In genomic region chr7:108929726-108930393, GRCm38 (mm10) we compare ENCODE assay signal across 19 mouse cellular contexts. TPM values are rescaled to one million over a fixed set of nuclear protein-coding genes. Genes with fewer than 3 reads are reported as not detected.
DNase-seq lines count a peak whose midpoint lies in the region; ATAC-seq and TF ChIP-seq lines count a peak whose summit lies in the region.
"Had no signal": no experiment of that assay in that cellular context is flagged by ENCODE, and none has a peak within 500 bp of the region (broad histone marks: within the 10 kb centered on the region; RNA-seq: fewer than 3 reads in every experiment).

TSS of gene Nlrp10 (minus strand) at chr7:108930178.

- TF ChIP-seq POLR2A in bone marrow, adult 2 months (IDR thresholded peaks at IDR 0.05; ENCODE audit: borderline replicate concordance, control insufficient read depth, low read depth, low read length) = no peak

- ATAC-seq in heart, embryonic 12.5 days (ENCODE audit: insufficient number of reproducible peaks, low FRiP score) = no peak
- peak; percentile 57 to 59 for ATAC-seq in hematopoietic stem cell, adult 5-6 weeks (replicated peaks in 1 of 2; ENCODE audit: insufficient read depth in 1 of 2, low FRiP score in 2 of 2, low TSS enrichment in 1 of 2, low read depth in 1 of 2, poor library complexity in 2 of 2, severe bottlenecking in 2 of 2)
- ATAC-seq in erythroid progenitor cell, adult 5-6 weeks (replicated peaks; ENCODE audit: low FRiP score, poor library complexity, severe bottlenecking) = no peak
- ATAC-seq: CD4-positive, CD25-positive, alpha-beta regulatory T cell, adult 4 months; forebrain, postnatal 0 days; midbrain, embryonic 15.5 days; Patski had no signal

- no peak for TF ChIP-seq CTCF in bone marrow, adult 2 months (IDR thresholded peaks at IDR 0.05; ENCODE audit: control insufficient read depth, insufficient read depth, low read length)

- 7% methylated on average over 6 of the region's 6 CpGs for WGBS in bone marrow, adult 2 months
- WGBS in heart, embryonic 12.5 days = 46% methylated on average over 6 of the region's 6 CpGs

- H3K9me3 ChIP-seq in heart, embryonic 12.5 days (replicated peaks) = no peaks in the 10 kb centered on the region
- H3K9me3 ChIP-seq: midbrain, embryonic 15.5 days; neural tube, embryonic 12.5 days had no signal

- H3K9ac ChIP-seq in heart, embryonic 12.5 days = no peak within 1 kb of the TSS
- H3K9ac ChIP-seq: forebrain, postnatal 0 days; midbrain, embryonic 15.5 days; neural tube, embryonic 12.5 days had no signal

- H3K4me2 ChIP-seq in heart, embryonic 12.5 days = peak within 1 kb of the TSS; percentile 52
- H3K4me2 ChIP-seq: midbrain, embryonic 15.5 days; neural tube, embryonic 12.5 days had no signal

- DNase-seq in 416B (ENCODE audit: low read depth) = peak; percentile 48
- DNase-seq in urinary bladder, postnatal 14 days (ENCODE audit: low spot score) = no peak
- no peak for DNase-seq in left cerebral cortex, adult 8-10 months (ENCODE audit: low spot score in 2 of 2)
- no peak for DNase-seq in adrenal gland, postnatal 4 days (ENCODE audit: low spot score in 2 of 2)
- DNase-seq: adrenal gland, adult 2 months; forebrain, postnatal 0 days; gastrocnemius, postnatal 36 days; kidney, adult 18-20 months; lung, postnatal 14 days had no signal

- no peaks in the 10 kb centered on the region for H3K4me1 ChIP-seq in bone marrow, adult 2 months (ENCODE audit: control insufficient read depth, insufficient read depth, low read length)
- peaks cover under 1% of the 10 kb centered on the region; the same call in 1 of the 2 replicates for H3K4me1 ChIP-seq in heart, embryonic 12.5 days (replicated peaks)

- H3K36me3 ChIP-seq in heart, embryonic 12.5 days = no peaks in the 10 kb centered on the region
- H3K36me3 ChIP-seq: midbrain, embryonic 15.5 days; neural tube, embryonic 12.5 days had no signal

- peak within 1 kb of the TSS; percentile 30 for H3K4me3 ChIP-seq in bone marrow, adult 2 months (replicated peaks; ENCODE audit: control insufficient read depth, low read depth, low read length)
- peak within 1 kb of the TSS; percentile 28 for H3K4me3 ChIP-seq in heart, embryonic 12.5 days
- H3K4me3 ChIP-seq: midbrain, embryonic 15.5 days; neural tube, embryonic 12.5 days had no signal

- no peak within 1 kb of the TSS for H3K27ac ChIP-seq in bone marrow, adult 2 months (ENCODE audit: control insufficient read depth, insufficient read depth, low read depth, low read length, poor library complexity)
- H3K27ac ChIP-seq in heart, embryonic 12.5 days (ENCODE audit: poor library complexity, severe bottlenecking) = peak within 1 kb of the TSS; percentile 39; the same call in 1 of the 2 replicates
- H3K27ac ChIP-seq: midbrain, embryonic 15.5 days; neural tube, embryonic 12.5 days had no signal

- H3K27me3 ChIP-seq in heart, embryonic 12.5 days (replicated peaks) = 0 out of 2 replicates have a peak, but pooled peaks cover 2% of the 10 kb centered on the region
- H3K27me3 ChIP-seq: midbrain, embryonic 15.5 days; neural tube, embryonic 12.5 days; Patski had no signal

RNA-seq across cellular contexts. Expression of gene Nlrp10, which starts in this region (rescaled TPM):
- 0.22 TPM in 1 of 2 replicates, not detected in the other for polyA plus RNA-seq in bone marrow, adult 2 months (2011; ENCODE audit: insufficient read depth, insufficient read length, low replicate concordance, missing spikeins)
- 8.0 and 8.1 TPM in 2 replicates for polyA plus RNA-seq in heart, embryonic 12.5 days (2016; fragmentation: Nextera tagmentation; extraction: Ambion mirVana)
- 7.6 and 8.3 TPM in 2 replicates for total RNA-seq in hematopoietic stem cell, adult 5-6 weeks (2017)
- under 1 TPM; 0.33 to 0.57 (median 0.45) TPM for total RNA-seq in left cerebral cortex, adult 8-10 months (2022)
- total RNA-seq in adrenal gland, postnatal 4 days (2021) = under 1 TPM; 0.48 to 0.62 TPM
- total RNA-seq in erythroid progenitor cell, adult 5-6 weeks (2015; ENCODE audit: low replicate concordance) = 0.36 TPM in 1 of 2 replicates, not detected in the other
- total RNA-seq in erythroid progenitor cell, adult 5-6 weeks (2017; ENCODE audit: low replicate concordance) = not detected in 2 replicates
- polyA plus RNA-seq: liver, adult 2 months; midbrain, embryonic 15.5 days; neural tube, embryonic 12.5 days; stomach, embryonic 14.5 days had no signal

Comparison
In these comparisons a context has a peak if more than half of its experiments do, and no peak if none do; other contexts are left out.
1. ATAC-seq: peak in hematopoietic stem cell, adult 5-6 weeks (2 of 2); none in heart, embryonic 12.5 days (single experiment) and erythroid progenitor cell, adult 5-6 weeks (single experiment).